Mouse (Mus musculus) heart, adult 2 months (tissue): ENCODE results near the gene Fads2.

Experiments
- CTCF ChIP-seq: fragments of 200-600 bp; IDR thresholded peaks from 2 replicates; pipeline ENCODE4 v1.8.1; 2022; ENCODE audit warnings: antibody characterized with exemption, mild to moderate bottlenecking, moderate library complexity
- POLR2A ChIP-seq: fragments of 200-500 bp; IDR thresholded peaks from 2 replicates; pipeline ENCODE4 v1.6.1; 2011; ENCODE audit warnings: mild to moderate bottlenecking, low read depth, low read length, control low read depth; ENCODE audit not compliant: insufficient read depth

DNA sequence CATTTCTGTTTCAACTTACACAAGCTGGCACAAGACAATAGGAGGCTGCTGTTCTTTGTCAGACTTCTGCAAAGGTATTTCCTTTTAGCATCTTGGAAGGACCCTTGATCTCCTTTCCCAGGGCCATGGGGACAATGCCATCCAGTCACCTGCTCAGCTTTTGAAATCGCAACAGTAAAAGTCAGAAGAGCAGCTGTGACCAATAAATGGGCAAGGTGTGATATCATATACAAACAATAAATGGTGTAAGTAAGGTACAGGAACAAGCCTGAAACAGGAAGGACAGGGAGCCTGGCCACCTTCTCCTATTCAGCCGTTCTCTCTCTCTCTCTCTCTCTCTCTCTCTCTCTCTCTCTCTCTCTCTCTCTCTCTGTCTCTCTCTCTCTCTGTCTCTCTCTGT is 51.1 kb downstream of the Fads2 start:
- no peak for TF ChIP-seq CTCF
- TF ChIP-seq POLR2A = no peak
